28 mouse cellular contexts compared by ENCODE assay signal in the genomic region with DNA sequence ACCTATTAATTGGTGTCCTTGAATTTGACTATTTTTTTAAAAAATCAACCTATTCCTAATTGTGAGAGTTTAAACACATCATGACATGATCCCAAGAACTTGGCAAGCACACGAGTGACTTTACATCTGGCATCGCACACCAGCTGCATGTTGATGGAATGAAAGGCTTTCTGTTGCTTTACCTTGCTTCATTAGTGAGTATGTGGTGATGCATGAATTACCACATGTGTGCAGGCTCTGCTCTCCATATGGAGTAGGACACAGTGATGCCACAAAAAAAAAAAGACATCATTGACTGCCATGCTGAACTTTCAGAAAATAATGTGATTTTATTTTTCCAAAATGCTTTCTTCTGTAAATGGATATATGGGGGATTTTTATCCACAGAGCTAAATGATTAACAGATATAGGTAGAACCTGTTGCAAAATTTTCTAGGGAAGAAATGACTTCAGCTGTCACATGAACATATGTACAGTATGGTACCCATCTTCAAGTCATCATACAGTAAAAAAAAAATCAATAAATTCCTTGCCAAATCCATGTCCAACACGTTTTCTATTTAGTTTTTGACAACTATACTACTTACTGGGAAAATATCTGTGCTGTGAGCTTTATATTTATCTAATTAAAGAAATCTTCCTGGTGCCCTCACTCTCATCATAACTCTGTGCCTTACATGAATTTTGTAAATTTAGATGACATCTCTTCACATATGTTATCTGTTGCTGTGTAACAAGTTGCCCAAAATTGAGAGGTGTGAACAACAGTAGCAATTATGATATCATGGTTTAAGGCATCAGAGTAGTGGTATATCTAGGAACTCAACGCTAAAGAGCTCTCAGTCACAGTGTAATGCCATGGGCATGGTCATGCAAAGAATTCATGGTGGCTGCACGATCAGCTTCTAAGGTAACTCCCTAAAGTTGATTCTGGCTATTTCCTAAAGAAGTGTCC.
"Had no signal": no experiment of that assay in that cellular context is flagged by ENCODE, and none has a peak within 500 bp of the region (broad histone marks: within the 10 kb centered on the region; RNA-seq: fewer than 3 reads in every experiment).

No protein-coding gene starts in this region.

- H3K4me2 ChIP-seq: heart, embryonic 11.5 days; heart, embryonic 13.5 days; heart, embryonic 15.5 days; hindbrain, embryonic 13.5 days; hindbrain, embryonic 15.5 days; kidney, embryonic 15.5 days; limb, embryonic 12.5 days; liver, embryonic 11.5 days; liver, embryonic 13.5 days; liver, embryonic 15.5 days had no signal

- H3K9ac ChIP-seq: heart, embryonic 13.5 days; heart, embryonic 15.5 days; hindbrain, embryonic 13.5 days; hindbrain, embryonic 15.5 days; kidney, embryonic 15.5 days; limb, embryonic 12.5 days; liver, embryonic 13.5 days; liver, embryonic 15.5 days had no signal

- H3K4me1 ChIP-seq: heart, embryonic 13.5 days; heart, embryonic 15.5 days; hindbrain, embryonic 13.5 days; hindbrain, embryonic 15.5 days; kidney, embryonic 15.5 days; limb, embryonic 10.5 days; limb, embryonic 12.5 days; liver, embryonic 13.5 days; liver, embryonic 15.5 days had no signal

- ATAC-seq: hindbrain, postnatal 0 days; intestine, embryonic 16.5 days had no signal

- H3K27me3 ChIP-seq: heart, embryonic 13.5 days; heart, embryonic 15.5 days; hindbrain, embryonic 13.5 days; hindbrain, embryonic 15.5 days; kidney, embryonic 15.5 days; limb, embryonic 12.5 days; liver, embryonic 13.5 days; liver, embryonic 15.5 days had no signal

- H3K36me3 ChIP-seq: heart, embryonic 13.5 days; heart, embryonic 15.5 days; hindbrain, embryonic 13.5 days; hindbrain, embryonic 15.5 days; kidney, embryonic 15.5 days; limb, embryonic 10.5 days; limb, embryonic 12.5 days; liver, embryonic 13.5 days; liver, embryonic 15.5 days had no signal

- H3K4me3 ChIP-seq: heart, adult 2 months; heart, embryonic 13.5 days; heart, embryonic 15.5 days; hindbrain, embryonic 13.5 days; hindbrain, embryonic 15.5 days; kidney, embryonic 15.5 days; limb, embryonic 10.5 days; limb, embryonic 12.5 days; liver, embryonic 13.5 days; liver, embryonic 15.5 days had no signal

- H3K27ac ChIP-seq: heart, adult 2 months; heart, embryonic 13.5 days; heart, embryonic 15.5 days; hindbrain, embryonic 13.5 days; hindbrain, embryonic 15.5 days; hindbrain, postnatal 0 days; kidney, embryonic 15.5 days; kidney, postnatal 0 days; limb, embryonic 10.5 days; limb, embryonic 12.5 days; liver, embryonic 13.5 days; liver, embryonic 15.5 days had no signal

- H3K9me3 ChIP-seq: heart, embryonic 13.5 days; heart, embryonic 15.5 days; hindbrain, embryonic 13.5 days; hindbrain, embryonic 15.5 days; kidney, embryonic 15.5 days; limb, embryonic 10.5 days; limb, embryonic 12.5 days; liver, embryonic 13.5 days; liver, embryonic 15.5 days had no signal

- DNase-seq: gastrocnemius, postnatal 14 days; gastrocnemius, postnatal 36 days; heart, adult 11 months; heart, adult 2 months; heart, postnatal 14 days; heart, postnatal 36 days; kidney, adult 11 months; kidney, adult 2 months; kidney, adult 9 months; kidney, postnatal 14 days; kidney, postnatal 36 days; layer of hippocampus, adult 9-11 months; layer of hippocampus, postnatal 36 days; liver; liver, embryonic 13.5 days had no signal
